Mouse (Mus musculus) midbrain, embryonic 10.5 days (tissue): ENCODE measurements around the gene Sbk3. TPM values are rescaled to one million over a fixed set of nuclear protein-coding genes. Genes with fewer than 3 reads are reported as not detected.

ENCODE experiments used
- DNase-seq: peaks from one replicate; pipeline ENCODE4 v3.0.0-alpha.2; 2017; ENCODE audit warnings: low spot score
- H3K27ac ChIP-seq: fragments of 300-500 bp; sonication (generic); replicated peaks from 2 replicates; pipeline ENCODE4 v1.5.1; 2016; ENCODE audit warnings: mild to moderate bottlenecking
- H3K27me3 ChIP-seq: fragments of 300-500 bp; sonication (generic); 2 replicates; pipeline ENCODE4 v1.6.1; 2016; ENCODE audit warnings: low read depth, mild to moderate bottlenecking; ENCODE audit not compliant: poor library complexity, severe bottlenecking
- H3K36me3 ChIP-seq: fragments of 300-500 bp; sonication (generic); 2 replicates; pipeline ENCODE4 v1.6.1; 2016; ENCODE audit warnings: mild to moderate bottlenecking, moderate library complexity
- H3K4me1 ChIP-seq: fragments of 300-500 bp; sonication (generic); 2 replicates; pipeline ENCODE4 v1.6.1; 2016
- H3K4me3 ChIP-seq: fragments of 300-500 bp; sonication (generic); 2 replicates; pipeline ENCODE4 v1.5.1; 2016; ENCODE audit warnings: mild to moderate bottlenecking, moderate library complexity
- H3K9me3 ChIP-seq: fragments of 300-500 bp; sonication (generic); replicated peaks from 2 replicates; pipeline ENCODE4 v1.6.1; 2016; ENCODE audit warnings: mild to moderate bottlenecking
- WGBS: fragments of 180-500 bp; shearing (Covaris S2); methylation state at CpG from one replicate; pipeline ENCODE4 v1.1.7; 2016; 5-methylcytosine and 5-hydroxymethylcytosine counted together
- polyA plus RNA-seq: library from polyadenylated mRNA; unstranded; fragments of >200 nt; fragmentation: Nextera tagmentation; extraction: Ambion mirVana; gene quantifications from 2 replicates; pipeline ENCODE4 v1.2.1, GENCODE M21; 2016

Gene Sbk3
- polyA plus RNA-seq, 1 experiment from 2014 or later, result not detected

DNA sequence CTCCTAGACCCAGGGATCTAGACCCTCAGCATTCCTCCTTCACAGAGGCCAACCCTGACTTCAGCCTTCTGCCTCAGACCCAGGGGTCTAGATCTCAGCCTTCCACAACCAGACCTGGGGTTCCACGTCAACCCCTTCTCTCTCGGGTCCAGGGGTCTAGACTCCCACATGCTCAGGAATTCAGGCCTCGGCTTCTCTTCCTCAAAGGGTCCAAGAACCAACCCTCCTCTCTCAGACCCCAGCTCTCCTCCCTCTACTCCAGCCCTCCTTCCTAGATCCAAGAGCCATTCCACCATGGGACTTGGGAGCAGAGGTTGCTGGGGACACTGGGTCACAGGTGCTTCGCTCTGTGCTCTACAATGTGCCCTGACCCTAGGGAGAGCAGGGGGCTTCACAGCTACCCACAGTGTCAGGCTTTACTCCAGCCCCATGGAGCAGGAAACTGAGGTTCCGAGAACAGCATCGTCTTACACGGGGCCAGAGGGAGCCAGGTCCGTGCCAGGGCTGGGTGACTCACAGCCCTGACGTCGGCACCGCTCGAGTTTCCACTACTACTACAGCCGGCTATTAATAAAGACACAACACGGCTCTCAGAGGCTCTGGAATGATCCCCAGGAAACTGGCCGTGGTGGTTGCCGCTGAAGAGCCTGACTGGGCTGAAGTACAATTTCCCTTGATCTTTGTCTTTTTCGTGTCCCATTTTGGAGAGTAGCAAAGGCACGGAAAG is 1.5 kb upstream of the Sbk3 start:
- H3K36me3 ChIP-seq, result no peaks in the 10 kb centered on the region
- no peak overlapping the region for H3K4me3 ChIP-seq
- no peaks in the 10 kb centered on the region for H3K9me3 ChIP-seq
- H3K27ac ChIP-seq, result no peak overlapping the region
- H3K27me3 ChIP-seq, result no peaks in the 10 kb centered on the region
- DNase-seq, result no peak
- peaks cover 11% of the 10 kb centered on the region for H3K4me1 ChIP-seq
- 81% methylated on average over 18 of the region's 18 CpGs for WGBS

- Histone ChIP-seq H3K36me3 (no peaks in the 10 kb centered on the region), H3K9me3 (no peaks in the 10 kb centered on the region), H3K27ac (0 out of 2 replicates have a peak overlapping the region, but pooled peaks have one; percentile 6), H3K27me3 (no peaks in the 10 kb centered on the region), H3K4me3 (no peak overlapping the region), H3K4me1 (peaks cover 11% of the 10 kb centered on the region)
- WGBS, result 30% methylated on average over 7 of the region's 7 CpGs
- no peak for DNase-seq
Observed at GRCm38 (mm10) chr7:4971710-4972109, 742 bp upstream of the Sbk3 start.

GRCm38 (mm10) chr7:4964988-4965387 is 6.0 kb downstream of the Sbk3 start:
- Histone ChIP-seq H3K4me1 (peaks cover 5% of the 10 kb centered on the region; the same call in 1 of the 2 replicates), H3K27me3 (no peaks in the 10 kb centered on the region), H3K27ac (no peak overlapping the region), H3K36me3 (no peaks in the 10 kb centered on the region), H3K9me3 (no peaks in the 10 kb centered on the region), H3K4me3 (no peak overlapping the region)
- no peak for DNase-seq
- 85% methylated on average over 5 of the region's 5 CpGs for WGBS

GRCm38 (mm10) chr7:4964272-4964671 is 6.7 kb downstream of the Sbk3 start, which contains the start of gene Sbk2:
Sbk2 (minus strand) TSS chr7:4964406.
- DNase-seq, result peak; percentile 54
- no peaks in the 10 kb centered on the region for H3K36me3 ChIP-seq
- H3K9me3 ChIP-seq, result no peaks in the 10 kb centered on the region
- peaks cover 5% of the 10 kb centered on the region; the same call in 1 of the 2 replicates for H3K4me1 ChIP-seq
- H3K27ac ChIP-seq, result no peak within 1 kb of the TSS
- H3K27me3 ChIP-seq, result no peaks in the 10 kb centered on the region
- WGBS, result 8% methylated on average over 10 of the region's 10 CpGs
- peak within 1 kb of the TSS; percentile 31; the same call in 1 of the 2 replicates for H3K4me3 ChIP-seq

DNA sequence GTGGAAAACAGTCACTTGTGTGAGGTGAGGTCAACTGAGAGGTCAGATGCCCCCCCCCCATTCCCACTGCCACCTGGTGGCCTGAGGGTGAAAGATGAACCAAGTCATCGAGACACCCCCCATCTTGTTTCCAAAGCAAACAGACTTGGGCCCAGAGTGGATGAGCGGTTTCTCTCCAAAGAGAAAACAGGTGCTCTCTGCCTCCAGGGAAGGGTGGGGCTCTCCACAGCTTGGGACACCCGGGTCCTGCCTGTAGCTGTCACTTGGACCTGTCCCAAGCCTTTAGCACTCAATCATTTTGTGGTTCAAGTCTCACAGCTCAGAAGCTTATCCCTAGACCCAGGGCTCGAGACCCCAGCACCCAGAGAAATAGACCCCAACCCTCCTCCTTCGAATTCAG is 7.4 kb downstream of the Sbk3 start:
- H3K4me1 ChIP-seq, result peaks cover 5% of the 10 kb centered on the region; the same call in 1 of the 2 replicates
- 77% methylated on average over 5 of the region's 5 CpGs for WGBS
- no peak overlapping the region for H3K27ac ChIP-seq
- H3K36me3 ChIP-seq, result no peaks in the 10 kb centered on the region
- DNase-seq, result no peak
- H3K27me3 ChIP-seq, result no peaks in the 10 kb centered on the region
- H3K9me3 ChIP-seq, result no peaks in the 10 kb centered on the region
- no peak overlapping the region for H3K4me3 ChIP-seq

DNA sequence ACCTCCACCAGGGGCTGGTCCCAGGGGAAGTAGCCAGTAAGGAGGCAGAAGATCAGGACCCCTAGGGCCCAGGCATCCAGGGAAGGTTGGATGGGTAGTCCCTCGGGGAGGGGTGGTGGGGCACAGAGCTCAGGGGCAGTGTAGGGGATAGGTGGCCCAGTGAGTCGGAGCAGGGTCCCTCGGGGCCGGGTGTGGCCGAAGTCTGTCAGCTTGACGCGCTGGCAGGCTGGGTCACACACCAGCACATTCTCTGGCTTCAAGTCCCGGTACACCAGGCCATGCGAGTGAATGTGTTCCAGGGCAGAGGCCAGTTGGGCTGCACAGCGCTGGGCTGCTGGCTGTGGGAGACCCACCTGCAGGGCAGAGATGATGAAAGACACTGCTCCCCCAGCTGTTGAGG is 13.6 kb downstream of the Sbk3 start:
- H3K27ac ChIP-seq, result no peak overlapping the region
- H3K4me1 ChIP-seq, result no peaks in the 10 kb centered on the region
- H3K36me3 ChIP-seq, result no peaks in the 10 kb centered on the region
- DNase-seq, result no peak
- 85% methylated on average over 10 of the region's 10 CpGs for WGBS
- H3K9me3 ChIP-seq, result no peaks in the 10 kb centered on the region
- H3K4me3 ChIP-seq, result no peak overlapping the region
- H3K27me3 ChIP-seq, result no peaks in the 10 kb centered on the region

DNA sequence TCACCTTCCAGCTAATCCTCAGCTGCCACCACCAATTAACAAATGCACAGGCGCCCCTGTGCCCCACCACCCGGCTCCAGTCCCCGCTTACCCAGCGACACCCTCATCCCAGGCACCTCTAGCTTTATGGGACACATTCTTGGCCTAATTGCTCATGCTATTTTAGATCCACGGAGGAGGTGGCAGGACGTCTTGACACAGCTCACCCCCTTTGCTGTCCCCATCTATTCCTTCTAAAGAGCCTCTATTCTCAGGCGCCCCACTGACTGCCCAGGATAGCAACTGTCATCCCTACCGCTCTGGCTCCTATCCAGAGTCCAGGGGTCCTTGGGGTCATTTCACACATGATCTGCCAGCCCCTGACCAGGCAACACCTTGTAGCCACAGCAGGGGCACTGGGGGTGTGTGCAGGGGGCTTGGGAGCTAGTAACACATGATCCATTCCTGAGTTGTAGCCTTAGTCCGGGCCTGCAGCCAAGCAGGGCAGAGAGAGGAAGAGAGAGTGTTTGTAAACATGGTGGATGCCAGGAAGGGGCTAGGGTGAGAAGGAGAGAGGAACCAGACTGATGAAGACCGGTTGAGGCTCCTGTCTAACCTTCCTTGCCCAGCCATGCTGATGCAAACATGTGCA is 17.0 kb downstream of the Sbk3 start:
- H3K36me3 ChIP-seq, result no peaks in the 10 kb centered on the region
- H3K4me1 ChIP-seq, result no peaks in the 10 kb centered on the region
- no peak overlapping the region for H3K27ac ChIP-seq
- WGBS, result 32% methylated on average over 10 of the region's 10 CpGs
- no peaks in the 10 kb centered on the region for H3K9me3 ChIP-seq
- H3K27me3 ChIP-seq, result no peaks in the 10 kb centered on the region
- no peak overlapping the region for H3K4me3 ChIP-seq
- DNase-seq, result no peak

- H3K36me3 ChIP-seq, result no peaks in the 10 kb centered on the region
- no peak overlapping the region for H3K27ac ChIP-seq
- 89% methylated on average over 19 of the region's 19 CpGs for WGBS
- H3K27me3 ChIP-seq, result no peaks in the 10 kb centered on the region
- no peak overlapping the region for H3K4me3 ChIP-seq
- H3K4me1 ChIP-seq, result no peaks in the 10 kb centered on the region
- H3K9me3 ChIP-seq, result no peaks in the 10 kb centered on the region
- DNase-seq, result no peak
Observed at GRCm38 (mm10) chr7:4950561-4951342, 20.2 kb downstream of the Sbk3 start.

GRCm38 (mm10) chr7:4948386-4948785 is 22.6 kb downstream of the Sbk3 start:
- H3K4me1 ChIP-seq, result 0 out of 2 replicates have a peak, but pooled peaks cover 3% of the 10 kb centered on the region
- no peaks in the 10 kb centered on the region for H3K9me3 ChIP-seq
- 83% methylated on average over 6 of the region's 6 CpGs for WGBS
- no peak overlapping the region for H3K4me3 ChIP-seq
- no peaks in the 10 kb centered on the region for H3K36me3 ChIP-seq
- no peak for DNase-seq
- no peaks in the 10 kb centered on the region for H3K27me3 ChIP-seq
- no peak overlapping the region for H3K27ac ChIP-seq

GRCm38 (mm10) chr7:4947855-4948254 is 23.1 kb downstream of the Sbk3 start:
- Histone ChIP-seq H3K9me3 (no peaks in the 10 kb centered on the region), H3K27ac (no peak overlapping the region), H3K4me3 (no peak overlapping the region), H3K36me3 (no peaks in the 10 kb centered on the region), H3K4me1 (0 out of 2 replicates have a peak, but pooled peaks cover 5% of the 10 kb centered on the region), H3K27me3 (no peaks in the 10 kb centered on the region)
- WGBS, result 67% methylated on average over 2 of the region's 2 CpGs
- DNase-seq, result no peak

DNA sequence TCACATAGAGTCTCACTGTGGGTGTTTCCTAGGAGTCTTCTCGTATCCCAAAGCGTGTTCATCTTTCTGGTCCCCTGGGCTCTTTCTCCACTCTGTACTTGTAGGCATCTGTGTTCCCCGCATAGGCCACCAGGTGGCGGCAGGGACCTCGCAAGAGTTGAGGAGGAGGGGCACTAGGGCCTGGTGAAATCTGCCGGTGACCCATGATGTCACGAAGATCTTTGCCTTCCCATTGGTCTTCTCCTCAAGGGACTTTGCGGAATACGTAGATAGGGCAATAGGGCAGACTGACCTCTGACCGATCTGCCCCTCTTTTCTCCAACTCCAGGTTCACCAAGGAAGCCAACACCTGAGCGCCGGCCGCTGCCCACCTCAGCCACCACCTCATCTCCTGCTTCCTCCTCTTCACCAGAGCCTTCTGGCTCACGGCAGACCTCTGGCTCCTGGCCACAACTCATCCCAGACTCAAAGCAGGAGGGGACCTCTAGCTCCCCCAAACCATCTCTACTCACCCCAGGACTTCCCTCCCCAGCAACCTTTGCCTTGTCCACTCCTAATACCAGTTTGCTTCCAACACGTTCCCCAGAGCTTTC is 27.6 kb downstream of the Sbk3 start:
- WGBS, result 20% methylated on average over 15 of the region's 15 CpGs
- peak; percentile 87 for DNase-seq
- H3K4me3 ChIP-seq, result peak overlapping the region; percentile 42
- H3K4me1 ChIP-seq, result 0 out of 2 replicates have a peak, but pooled peaks cover 5% of the 10 kb centered on the region
- H3K36me3 ChIP-seq, result no peaks in the 10 kb centered on the region
- peak overlapping the region; percentile 59 for H3K27ac ChIP-seq
- H3K27me3 ChIP-seq, result no peaks in the 10 kb centered on the region
- no peaks in the 10 kb centered on the region for H3K9me3 ChIP-seq

- no peaks in the 10 kb centered on the region for H3K27me3 ChIP-seq
- DNase-seq, result peak; percentile 10
- no peaks in the 10 kb centered on the region for H3K9me3 ChIP-seq
- H3K4me3 ChIP-seq, result no peak overlapping the region
- no peaks in the 10 kb centered on the region for H3K36me3 ChIP-seq
- no peak overlapping the region for H3K27ac ChIP-seq
- 53% methylated on average over 5 of the region's 5 CpGs for WGBS
- 0 out of 2 replicates have a peak, but pooled peaks cover 5% of the 10 kb centered on the region for H3K4me1 ChIP-seq
Observed at GRCm38 (mm10) chr7:4942673-4943072, 28.3 kb downstream of the Sbk3 start.
